Mouse (Mus musculus) liver, embryonic 14.5 days (tissue): ENCODE data around the gene Dapk3. TPM values are rescaled to one million over a fixed set of nuclear protein-coding genes. Genes with fewer than 3 reads are reported as not detected.

Experiments used
- ATAC-seq: fragments of 200-750 bp; cut with Nextera tagmentation; 2 replicates; pipeline ENCODE4 v1.8.0; 2017; ENCODE audit warnings: moderate number of reproducible peaks, mild to moderate bottlenecking, moderate library complexity; ENCODE audit not compliant: insufficient read depth
- DNase-seq, 3 experiments: peaks; one replicate each; pipeline ENCODE4 v3.0.0-alpha.2; 2012 to 2013; ENCODE audit warnings: low read depth in 3 of 3, low spot score in 3 of 3
- H3K27ac ChIP-seq: fragments of 300-500 bp; sonication (generic); 2 replicates; pipeline ENCODE4 v1.5.1; 2014; ENCODE audit warnings: moderate library complexity, mild to moderate bottlenecking, control low read depth, inconsistent platforms
- H3K27me3 ChIP-seq: fragments of 300-500 bp; sonication (generic); 2 replicates; pipeline ENCODE4 v1.6.1; 2014; ENCODE audit warnings: mild to moderate bottlenecking, low read length, moderate library complexity; ENCODE audit not compliant: control insufficient read depth, insufficient read depth
- H3K36me3 ChIP-seq: fragments of 300-500 bp; sonication (generic); replicated peaks from 2 replicates; pipeline ENCODE4 v1.6.1; 2014; ENCODE audit warnings: low read depth; ENCODE audit not compliant: control insufficient read depth, insufficient read depth
- H3K4me1 ChIP-seq, 2 experiments: fragments of 200-500 bp in 1 of 2; fragments of 300-500 bp in 1 of 2; sonication (generic) in 1 of 2; replicated peaks; 2 replicates each; pipeline ENCODE4 v1.6.1; 2012 to 2014; ENCODE audit warnings: antibody characterized with exemption in 1 of 2, inconsistent platforms in 1 of 2, low read length in 1 of 2; ENCODE audit not compliant: control insufficient read depth in 2 of 2, insufficient read depth in 2 of 2
- H3K4me2 ChIP-seq: fragments of 300-500 bp; sonication (generic); 2 replicates; pipeline ENCODE4 v1.6.1; 2014; ENCODE audit warnings: low read depth, mild to moderate bottlenecking, control low read depth, moderate library complexity
- H3K4me3 ChIP-seq, 2 experiments: fragments of 200-500 bp in 1 of 2; fragments of 300-500 bp in 1 of 2; sonication (generic) in 1 of 2; 2 replicates each; pipeline ENCODE4 v1.5.1; 2012 to 2014; ENCODE audit warnings: low read depth in 2 of 2, low read length in 2 of 2, mild to moderate bottlenecking in 2 of 2, control low read depth in 1 of 2, inconsistent platforms in 1 of 2, moderate library complexity in 1 of 2; ENCODE audit not compliant: insufficient read depth in 1 of 2
- H3K9ac ChIP-seq: fragments of 300-500 bp; sonication (generic); replicated peaks from 2 replicates; pipeline ENCODE4 v1.6.1; 2014; ENCODE audit warnings: mild to moderate bottlenecking, control low read depth, moderate library complexity
- H3K9me3 ChIP-seq: fragments of 300-500 bp; sonication (generic); 2 replicates; pipeline ENCODE4 v1.6.1; 2016; ENCODE audit warnings: low read length, mixed read lengths; ENCODE audit not compliant: control insufficient read depth
- CTCF ChIP-seq: IDR thresholded peaks from 2 replicates; pipeline ENCODE4 v1.5.1; 2016; ENCODE audit warnings: antibody characterized with exemption, low read depth, control low read depth
- EP300 ChIP-seq: IDR thresholded peaks from 2 replicates; pipeline ENCODE4 v1.6.1; 2016; ENCODE audit warnings: antibody characterized with exemption, low read depth
- WGBS: fragments of 180-500 bp; shearing (Covaris S2); extraction: QIAGEN DNeasy Blood & Tissue Kit; methylation state at CpG from one replicate; pipeline ENCODE4 v1.1.7; 2014; ENCODE audit not compliant: insufficient replicate concordance; 5-methylcytosine and 5-hydroxymethylcytosine counted together
- polyA plus RNA-seq, 2 experiments: library from polyadenylated mRNA; depleted of rRNA in 1 of 2; stranded (reverse) in 1 of 2; unstranded in 1 of 2; fragments of >200 nt; fragmentation: Nextera tagmentation in 1 of 2; extraction: Ambion mirVana in 1 of 2; gene quantifications; 2 replicates each; pipeline versions ENCODE4 v1.2.1 to v1.2.3; 2012 to 2014

The Dapk3 gene
- polyA plus RNA-seq, 2 experiments = 13.0 to 17.6 TPM

GRCm38 (mm10) chr10:81146296-81146695, 36.5 kb upstream of the Dapk3 start:
- peaks cover 90% of the 10 kb centered on the region for H3K36me3 ChIP-seq
- no peaks in the 10 kb centered on the region for H3K27me3 ChIP-seq
- H3K4me1 ChIP-seq = peaks cover 7% of the 10 kb centered on the region in 2 experiments
- no peak for ATAC-seq
- no peak overlapping the region for H3K27ac ChIP-seq
- H3K9ac ChIP-seq = no peak overlapping the region
- H3K4me2 ChIP-seq = no peak overlapping the region
- no peak for TF ChIP-seq EP300
- TF ChIP-seq CTCF = no peak
- WGBS = 85% methylated on average over 4 of the region's 4 CpGs
- no peaks in the 10 kb centered on the region for H3K9me3 ChIP-seq
- no peak overlapping the region for H3K4me3 ChIP-seq
- DNase-seq = no peak

GRCm38 (mm10) chr10:81151261-81151660, 31.5 kb upstream of the Dapk3 start:
- no peak overlapping the region for H3K9ac ChIP-seq
- ATAC-seq (no peak), DNase-seq (no peak)
- no peaks in the 10 kb centered on the region for H3K9me3 ChIP-seq
- WGBS = 52% methylated on average over 6 of the region's 6 CpGs
- no peak overlapping the region for H3K4me2 ChIP-seq
- no peak overlapping the region for H3K4me3 ChIP-seq
- peaks cover 79% of the 10 kb centered on the region for H3K36me3 ChIP-seq
- no peak overlapping the region for H3K27ac ChIP-seq
- H3K27me3 ChIP-seq = no peaks in the 10 kb centered on the region
- peaks cover 0 to 3% of the 10 kb centered on the region in 2 experiments; a peak in 1 of 4 replicates for H3K4me1 ChIP-seq
- no peak for TF ChIP-seq EP300
- TF ChIP-seq CTCF = no peak

GRCm38 (mm10) chr10:81152609-81153008, 30.2 kb upstream of the Dapk3 start:
- DNase-seq (no peak), ATAC-seq (peak; percentile 5; the same call in 1 of the 2 replicates)
- no peaks in the 10 kb centered on the region for H3K9me3 ChIP-seq
- H3K4me2 ChIP-seq = no peak overlapping the region
- H3K4me1 ChIP-seq = peaks cover 0 to 3% of the 10 kb centered on the region in 2 experiments; a peak in 1 of 4 replicates
- no peak overlapping the region for H3K27ac ChIP-seq
- no peaks in the 10 kb centered on the region for H3K27me3 ChIP-seq
- H3K36me3 ChIP-seq = peaks cover 76% of the 10 kb centered on the region
- no peak overlapping the region for H3K4me3 ChIP-seq
- no peak for TF ChIP-seq CTCF
- no peak for TF ChIP-seq EP300
- 49% methylated on average over 12 of the region's 12 CpGs for WGBS
- no peak overlapping the region for H3K9ac ChIP-seq

- no peak overlapping the region for H3K4me2 ChIP-seq
- no peaks in the 10 kb centered on the region for H3K9me3 ChIP-seq
- DNase-seq (no peak), ATAC-seq (no peak)
- 94% methylated on average over 12 of the region's 12 CpGs for WGBS
- peaks cover 0 to 3% of the 10 kb centered on the region in 2 experiments; a peak in 1 of 4 replicates for H3K4me1 ChIP-seq
- H3K36me3 ChIP-seq = peaks cover 64% of the 10 kb centered on the region
- TF ChIP-seq EP300 (no peak), CTCF (no peak)
- no peak overlapping the region for H3K4me3 ChIP-seq
- H3K27ac ChIP-seq = no peak overlapping the region
- H3K9ac ChIP-seq = no peak overlapping the region
- H3K27me3 ChIP-seq = no peaks in the 10 kb centered on the region
Measured at GRCm38 (mm10) chr10:81154313-81154712, 28.5 kb upstream of the Dapk3 start.

- H3K4me2 ChIP-seq = no peak overlapping the region
- H3K4me3 ChIP-seq = no peak overlapping the region
- H3K4me1 ChIP-seq = peaks cover 0 to 3% of the 10 kb centered on the region in 2 experiments; a peak in 1 of 4 replicates
- no peak for ATAC-seq
- no peak for TF ChIP-seq CTCF
- no peak for TF ChIP-seq EP300
- no peaks in the 10 kb centered on the region for H3K27me3 ChIP-seq
- WGBS = 77% methylated on average over 6 of the region's 6 CpGs
- H3K9ac ChIP-seq = no peak overlapping the region
- no peaks in the 10 kb centered on the region for H3K9me3 ChIP-seq
- DNase-seq = no peak
- no peak overlapping the region for H3K27ac ChIP-seq
- peaks cover 60% of the 10 kb centered on the region for H3K36me3 ChIP-seq
Measured at GRCm38 (mm10) chr10:81154736-81155135, 28.1 kb upstream of the Dapk3 start.
